In genomic region chr4:139086037-139086436, GRCm38 (mm10) we compare ENCODE assay signal across 8 mouse cellular contexts. TPM values are rescaled to one million over a fixed set of nuclear protein-coding genes. Genes with fewer than 3 reads are reported as not detected.
DNase-seq lines count a peak whose midpoint lies in the region; ATAC-seq and TF ChIP-seq lines count a peak whose summit lies in the region.

No protein-coding gene starts in this region.

- H3K36me3 ChIP-seq in forebrain, embryonic 10.5 days (replicated peaks), result no peaks in the 10 kb centered on the region
- no peaks in the 10 kb centered on the region for H3K36me3 ChIP-seq in forebrain, embryonic 12.5 days (replicated peaks)
- no peaks in the 10 kb centered on the region for H3K36me3 ChIP-seq in forebrain, postnatal 0 days (ENCODE audit: insufficient read depth)
- H3K36me3 ChIP-seq in hindbrain, embryonic 13.5 days, result no peaks in the 10 kb centered on the region

- peaks cover 35% of the 10 kb centered on the region for H3K4me1 ChIP-seq in forebrain, embryonic 10.5 days
- peaks cover 22% of the 10 kb centered on the region for H3K4me1 ChIP-seq in forebrain, embryonic 12.5 days
- H3K4me1 ChIP-seq in forebrain, postnatal 0 days (ENCODE audit: insufficient read depth), result peaks cover 19% of the 10 kb centered on the region
- peaks cover 38% of the 10 kb centered on the region for H3K4me1 ChIP-seq in hindbrain, embryonic 13.5 days (replicated peaks)

- no peak overlapping the region for H3K4me2 ChIP-seq in forebrain, embryonic 12.5 days
- no peak overlapping the region for H3K4me2 ChIP-seq in forebrain, postnatal 0 days (ENCODE audit: low read depth)
- no peak overlapping the region for H3K4me2 ChIP-seq in hindbrain, embryonic 13.5 days

- peak; percentile 82 for DNase-seq in forebrain, embryonic 10.5 days (ENCODE audit: extremely low spot score, low spot score)
- DNase-seq in cerebellum, adult 11-12 months, result peak; percentile 57
- DNase-seq in forebrain, postnatal 0 days, result peak; percentile 95
- DNase-seq in layer of hippocampus, postnatal 25 days (ENCODE audit: extremely low spot score in 1 of 2, low spot score in 1 of 2), result peak; percentile 81 to 98
- peak; percentile 91 for DNase-seq in mesoderm, embryonic 11.5 days (ENCODE audit: low read depth, low spot score)
- DNase-seq in spleen, adult 12 weeks (ENCODE audit: low spot score), result peak; percentile 60

- 24% methylated on average over 5 of the region's 5 CpGs for WGBS in forebrain, embryonic 10.5 days
- WGBS in forebrain, embryonic 12.5 days, result 24% methylated on average over 5 of the region's 5 CpGs
- 11% methylated on average over 5 of the region's 5 CpGs for WGBS in forebrain, postnatal 0 days
- WGBS in hindbrain, embryonic 13.5 days, result 22% methylated on average over 5 of the region's 5 CpGs

- ATAC-seq in forebrain, embryonic 12.5 days (ENCODE audit: low FRiP score), result no peak
- peak; percentile 72 for ATAC-seq in forebrain, postnatal 0 days
- peak; percentile 26; the same call in 1 of the 2 replicates for ATAC-seq in hindbrain, embryonic 13.5 days (ENCODE audit: low FRiP score)

- H3K9me3 ChIP-seq in forebrain, embryonic 10.5 days, result no peaks in the 10 kb centered on the region
- no peaks in the 10 kb centered on the region for H3K9me3 ChIP-seq in forebrain, embryonic 12.5 days
- no peaks in the 10 kb centered on the region for H3K9me3 ChIP-seq in forebrain, postnatal 0 days (ENCODE audit: low read length)
- H3K9me3 ChIP-seq in hindbrain, embryonic 13.5 days, result no peaks in the 10 kb centered on the region

- H3K4me3 ChIP-seq in forebrain, embryonic 10.5 days, result no peak overlapping the region
- H3K4me3 ChIP-seq in forebrain, embryonic 12.5 days (replicated peaks), result no peak overlapping the region
- H3K4me3 ChIP-seq in forebrain, postnatal 0 days (ENCODE audit: low read depth, low read length), result no peak overlapping the region
- no peak overlapping the region for H3K4me3 ChIP-seq in hindbrain, embryonic 13.5 days

- peaks cover 61% of the 10 kb centered on the region for H3K27me3 ChIP-seq in forebrain, embryonic 10.5 days (ENCODE audit: poor library complexity, severe bottlenecking)
- peaks cover 45% of the 10 kb centered on the region for H3K27me3 ChIP-seq in forebrain, embryonic 12.5 days
- 0 out of 2 replicates have a peak, but pooled peaks cover 1% of the 10 kb centered on the region for H3K27me3 ChIP-seq in forebrain, postnatal 0 days (ENCODE audit: insufficient read depth, low read length)
- H3K27me3 ChIP-seq in hindbrain, embryonic 13.5 days, result peaks cover 60% of the 10 kb centered on the region

- no peak overlapping the region for H3K27ac ChIP-seq in forebrain, embryonic 10.5 days
- no peak overlapping the region for H3K27ac ChIP-seq in forebrain, embryonic 12.5 days
- H3K27ac ChIP-seq in forebrain, postnatal 0 days (ENCODE audit: low read depth, low read length), result no peak overlapping the region
- no peak overlapping the region for H3K27ac ChIP-seq in hindbrain, embryonic 13.5 days

- peak; percentile 93 for TF ChIP-seq CTCF in forebrain, postnatal 0 days (IDR thresholded peaks at IDR 0.05; ENCODE audit: low read depth)

- H3K9ac ChIP-seq in forebrain, embryonic 12.5 days, result no peak overlapping the region
- no peak overlapping the region for H3K9ac ChIP-seq in forebrain, postnatal 0 days
- no peak overlapping the region for H3K9ac ChIP-seq in hindbrain, embryonic 13.5 days

RNA-seq across cellular contexts. Expression of gene Nbl1, which starts 6.8 kb away (rescaled TPM):
- polyA plus RNA-seq in forebrain, embryonic 10.5 days (2016; fragmentation: Nextera tagmentation; extraction: Ambion mirVana), result 19.6 and 22.7 TPM in 2 replicates
- 22.5 and 26.7 TPM in 2 replicates for polyA plus RNA-seq in forebrain, embryonic 12.5 days (2016; fragmentation: Nextera tagmentation; extraction: Ambion mirVana)
- 41.7 and 57.6 TPM in 2 replicates for total RNA-seq in forebrain, postnatal 0 days (2014; rRNA removed)
- polyA plus RNA-seq in forebrain, postnatal 0 days (2015; fragmentation: Nextera tagmentation; extraction: Ambion mirVana), result 56.7 and 64.3 TPM in 2 replicates
- polyA plus RNA-seq in hindbrain, embryonic 13.5 days (2015; fragmentation: Nextera tagmentation; extraction: Ambion mirVana), result 40.8 and 45.3 TPM in 2 replicates
- 10 to 100 TPM; 75.6 to 90.6 TPM for total RNA-seq in layer of hippocampus, postnatal 25 days (2021)

RNA-seq across cellular contexts. Expression of gene Htr6, which starts 10.7 kb away (rescaled TPM):
- polyA plus RNA-seq in forebrain, embryonic 10.5 days (2016; fragmentation: Nextera tagmentation; extraction: Ambion mirVana), result 0.07 and 0.12 TPM in 2 replicates
- polyA plus RNA-seq in forebrain, embryonic 12.5 days (2016; fragmentation: Nextera tagmentation; extraction: Ambion mirVana), result 0.18 TPM in 1 of 2 replicates, not detected in the other
- total RNA-seq in forebrain, postnatal 0 days (2014; rRNA removed), result 1.8 and 4.0 TPM in 2 replicates
- polyA plus RNA-seq in forebrain, postnatal 0 days (2015; fragmentation: Nextera tagmentation; extraction: Ambion mirVana), result 0.67 TPM in 2 replicates
- polyA plus RNA-seq in hindbrain, embryonic 13.5 days (2015; fragmentation: Nextera tagmentation; extraction: Ambion mirVana), result 0.18 and 0.27 TPM in 2 replicates
- 1 to 10 TPM; 7.2 to 7.5 TPM for total RNA-seq in layer of hippocampus, postnatal 25 days (2021)

RNA-seq across cellular contexts. Expression of gene Minos1, which starts 44.9 kb away (rescaled TPM):
- polyA plus RNA-seq in forebrain, embryonic 10.5 days (2016; fragmentation: Nextera tagmentation; extraction: Ambion mirVana), result 375 and 389 TPM in 2 replicates
- polyA plus RNA-seq in forebrain, embryonic 12.5 days (2016; fragmentation: Nextera tagmentation; extraction: Ambion mirVana), result 416 and 438 TPM in 2 replicates
- total RNA-seq in forebrain, postnatal 0 days (2014; rRNA removed), result 17.9 and 19.9 TPM in 2 replicates
- polyA plus RNA-seq in forebrain, postnatal 0 days (2015; fragmentation: Nextera tagmentation; extraction: Ambion mirVana), result 412 and 532 TPM in 2 replicates
- 424 and 441 TPM in 2 replicates for polyA plus RNA-seq in hindbrain, embryonic 13.5 days (2015; fragmentation: Nextera tagmentation; extraction: Ambion mirVana)
- total RNA-seq in layer of hippocampus, postnatal 25 days (2021), result 100 to 1,000 TPM; 186 to 223 TPM
